Mouse (Mus musculus) neural tube, embryonic 13.5 days (tissue): ENCODE results near the gene Col6a6. TPM values are rescaled to one million over a fixed set of nuclear protein-coding genes. Genes with fewer than 3 reads are reported as not detected.
A peak's percentile ranks its signal among the peaks of the same experiment; 100 is the strongest.

Source experiments
- ATAC-seq: fragments of 200-750 bp; cut with Nextera tagmentation; 2 replicates; pipeline ENCODE4 v1.8.0; 2017; ENCODE audit warnings: low read depth, mild to moderate bottlenecking, moderate TSS enrichment, moderate library complexity
- H3K27ac ChIP-seq: fragments of 300-500 bp; sonication (generic); replicated peaks from 2 replicates; pipeline ENCODE4 v1.5.1; 2015; ENCODE audit warnings: moderate library complexity, mild to moderate bottlenecking, inconsistent platforms
- H3K27me3 ChIP-seq: fragments of 300-500 bp; sonication (generic); 2 replicates; pipeline ENCODE4 v1.6.1; 2015; ENCODE audit warnings: mild to moderate bottlenecking, inconsistent platforms
- H3K36me3 ChIP-seq: fragments of 300-500 bp; sonication (generic); 2 replicates; pipeline ENCODE4 v1.6.1; 2015; ENCODE audit warnings: mild to moderate bottlenecking, inconsistent platforms
- H3K4me1 ChIP-seq: fragments of 300-500 bp; sonication (generic); replicated peaks from 2 replicates; pipeline ENCODE4 v1.6.1; 2015; ENCODE audit warnings: inconsistent platforms
- H3K4me2 ChIP-seq: fragments of 300-500 bp; sonication (generic); 2 replicates; pipeline ENCODE4 v1.6.1; 2015; ENCODE audit warnings: inconsistent platforms, mild to moderate bottlenecking, moderate library complexity
- H3K4me3 ChIP-seq: fragments of 300-500 bp; sonication (generic); 2 replicates; pipeline ENCODE4 v1.5.1; 2015; ENCODE audit warnings: mild to moderate bottlenecking, inconsistent platforms
- H3K9ac ChIP-seq: fragments of 300-500 bp; sonication (generic); 2 replicates; pipeline ENCODE4 v1.6.1; 2015; ENCODE audit warnings: moderate library complexity, mild to moderate bottlenecking, inconsistent platforms
- H3K9me3 ChIP-seq: fragments of 300-500 bp; sonication (generic); 2 replicates; pipeline ENCODE4 v1.6.1; 2016; ENCODE audit warnings: inconsistent platforms
- WGBS: fragments of 180-500 bp; shearing (Covaris S2); methylation state at CpG from one replicate; pipeline ENCODE4 v1.1.7; 2015; 5-methylcytosine and 5-hydroxymethylcytosine counted together
- polyA plus RNA-seq: library from polyadenylated mRNA; unstranded; fragments of >200 nt; fragmentation: Nextera tagmentation; extraction: Ambion mirVana; gene quantifications from 2 replicates; pipeline ENCODE4 v1.2.1, GENCODE M21; 2015

Col6a6 gene
- polyA plus RNA-seq, 1 experiment from 2014 or later, result 0.18 TPM

- H3K27ac ChIP-seq, result no peak overlapping the region
- no peak overlapping the region for H3K4me3 ChIP-seq
- no peak overlapping the region for H3K4me2 ChIP-seq
- H3K36me3 ChIP-seq, result no peaks in the 10 kb centered on the region
- no peaks in the 10 kb centered on the region for H3K9me3 ChIP-seq
- 53% methylated on average over 7 of the region's 7 CpGs for WGBS
- peaks cover 30% of the 10 kb centered on the region for H3K4me1 ChIP-seq
- H3K27me3 ChIP-seq, result no peaks in the 10 kb centered on the region
- H3K9ac ChIP-seq, result no peak overlapping the region
- ATAC-seq, result no peak
Measured at GRCm38 (mm10) chr9:105731976-105732375, 96.0 kb downstream of the Col6a6 start.

GRCm38 (mm10) chr9:105720430-105720829 is 107.5 kb downstream of the Col6a6 start:
- H3K36me3 ChIP-seq, result no peaks in the 10 kb centered on the region
- no peak overlapping the region for H3K4me2 ChIP-seq
- no peak overlapping the region for H3K27ac ChIP-seq
- 75% methylated on average over 4 of the region's 4 CpGs for WGBS
- no peak overlapping the region for H3K9ac ChIP-seq
- H3K4me1 ChIP-seq, result peaks cover 5% of the 10 kb centered on the region; the same call in 1 of the 2 replicates
- H3K27me3 ChIP-seq, result no peaks in the 10 kb centered on the region
- no peaks in the 10 kb centered on the region for H3K9me3 ChIP-seq
- ATAC-seq, result no peak
- H3K4me3 ChIP-seq, result no peak overlapping the region

GRCm38 (mm10) chr9:105719851-105720395 is 108.0 kb downstream of the Col6a6 start:
- WGBS, result 45% methylated on average over 5 of the region's 5 CpGs
- no peak overlapping the region for H3K4me3 ChIP-seq
- peaks cover 5% of the 10 kb centered on the region; the same call in 1 of the 2 replicates for H3K4me1 ChIP-seq
- no peak overlapping the region for H3K27ac ChIP-seq
- H3K4me2 ChIP-seq, result no peak overlapping the region
- no peaks in the 10 kb centered on the region for H3K36me3 ChIP-seq
- H3K9ac ChIP-seq, result no peak overlapping the region
- no peak for ATAC-seq
- H3K27me3 ChIP-seq, result no peaks in the 10 kb centered on the region
- H3K9me3 ChIP-seq, result no peaks in the 10 kb centered on the region

- no peak for ATAC-seq
Measured at GRCm38 (mm10) chr9:105719367-105719766, 108.6 kb downstream of the Col6a6 start.

GRCm38 (mm10) chr9:105712049-105712448 is 115.9 kb downstream of the Col6a6 start:
- H3K27me3 ChIP-seq, result no peaks in the 10 kb centered on the region
- no peak for ATAC-seq
- no peak overlapping the region for H3K4me2 ChIP-seq
- 90% methylated on average over 3 of the region's 3 CpGs for WGBS
- H3K27ac ChIP-seq, result no peak overlapping the region
- no peaks in the 10 kb centered on the region for H3K9me3 ChIP-seq
- no peaks in the 10 kb centered on the region for H3K36me3 ChIP-seq
- H3K4me3 ChIP-seq, result no peak overlapping the region
- H3K9ac ChIP-seq, result no peak overlapping the region
- no peaks in the 10 kb centered on the region for H3K4me1 ChIP-seq

More at GRCm38 (mm10) chr9:105719367-105719766, 108.6 kb downstream of the Col6a6 start:
- Histone ChIP-seq H3K27ac (no peak overlapping the region), H3K4me3 (no peak overlapping the region), H3K36me3 (no peaks in the 10 kb centered on the region), H3K4me2 (no peak overlapping the region), H3K27me3 (no peaks in the 10 kb centered on the region), H3K9me3 (no peaks in the 10 kb centered on the region), H3K9ac (no peak overlapping the region), H3K4me1 (peaks cover 5% of the 10 kb centered on the region; the same call in 1 of the 2 replicates)
- WGBS, result 79% methylated on average over 7 of the region's 7 CpGs

- Histone ChIP-seq H3K27ac (no peak overlapping the region), H3K9me3 (no peaks in the 10 kb centered on the region), H3K4me1 (peaks cover 12% of the 10 kb centered on the region), H3K9ac (no peak overlapping the region), H3K4me3 (no peak overlapping the region), H3K27me3 (no peaks in the 10 kb centered on the region), H3K4me2 (no peak overlapping the region), H3K36me3 (no peaks in the 10 kb centered on the region)
- whole genome bisulfite sequencing, result 96% methylated on average over 1 of the region's 1 CpGs
- no peak for ATAC-seq
Measured at GRCm38 (mm10) chr9:105705011-105705410, 122.9 kb downstream of the Col6a6 start.

- 63% methylated on average over 16 of the region's 16 CpGs for WGBS
- no peaks in the 10 kb centered on the region for H3K36me3 ChIP-seq
- H3K4me1 ChIP-seq, result peaks cover 12% of the 10 kb centered on the region
- H3K27ac ChIP-seq, result no peak overlapping the region
- no peaks in the 10 kb centered on the region for H3K9me3 ChIP-seq
- 0 out of 2 replicates have a peak, but pooled peaks have one; percentile 8 for ATAC-seq
- H3K4me2 ChIP-seq, result no peak overlapping the region
- H3K27me3 ChIP-seq, result no peaks in the 10 kb centered on the region
- H3K4me3 ChIP-seq, result no peak overlapping the region
- H3K9ac ChIP-seq, result no peak overlapping the region
Measured at GRCm38 (mm10) chr9:105704226-105704932, 123.6 kb downstream of the Col6a6 start.

- WGBS, result 58% methylated on average over 9 of the region's 9 CpGs
- no peak overlapping the region for H3K4me3 ChIP-seq
- H3K9ac ChIP-seq, result no peak overlapping the region
- no peaks in the 10 kb centered on the region for H3K36me3 ChIP-seq
- no peaks in the 10 kb centered on the region for H3K9me3 ChIP-seq
- no peak overlapping the region for H3K27ac ChIP-seq
- no peak for ATAC-seq
- H3K27me3 ChIP-seq, result no peaks in the 10 kb centered on the region
- peaks cover 32% of the 10 kb centered on the region for H3K4me1 ChIP-seq
- no peak overlapping the region for H3K4me2 ChIP-seq
Measured at GRCm38 (mm10) chr9:105701966-105702365, 126.0 kb downstream of the Col6a6 start.

GRCm38 (mm10) chr9:105700702-105701101 is 127.3 kb downstream of the Col6a6 start:
- no peak overlapping the region for H3K4me2 ChIP-seq
- no peak overlapping the region for H3K27ac ChIP-seq
- H3K36me3 ChIP-seq, result no peaks in the 10 kb centered on the region
- no peak for ATAC-seq
- H3K9ac ChIP-seq, result no peak overlapping the region
- WGBS, result 70% methylated on average over 6 of the region's 6 CpGs
- no peaks in the 10 kb centered on the region for H3K9me3 ChIP-seq
- H3K4me1 ChIP-seq, result peaks cover 40% of the 10 kb centered on the region
- no peak overlapping the region for H3K4me3 ChIP-seq
- no peaks in the 10 kb centered on the region for H3K27me3 ChIP-seq

- H3K9me3 ChIP-seq, result no peaks in the 10 kb centered on the region
- 66% methylated on average over 9 of the region's 9 CpGs for WGBS
- no peak overlapping the region for H3K4me3 ChIP-seq
- H3K36me3 ChIP-seq, result no peaks in the 10 kb centered on the region
- no peak for ATAC-seq
- no peak overlapping the region for H3K4me2 ChIP-seq
- H3K4me1 ChIP-seq, result peaks cover 28% of the 10 kb centered on the region
- H3K27ac ChIP-seq, result no peak overlapping the region
- no peaks in the 10 kb centered on the region for H3K27me3 ChIP-seq
- no peak overlapping the region for H3K9ac ChIP-seq
Measured at GRCm38 (mm10) chr9:105697764-105698396, 130.1 kb downstream of the Col6a6 start.

GRCm38 (mm10) chr9:105696818-105697564 is 131.0 kb downstream of the Col6a6 start:
- ATAC-seq, result no peak
- no peak overlapping the region for H3K27ac ChIP-seq
- no peaks in the 10 kb centered on the region for H3K36me3 ChIP-seq
- WGBS, result 88% methylated on average over 7 of the region's 7 CpGs
- no peak overlapping the region for H3K4me3 ChIP-seq
- H3K9me3 ChIP-seq, result no peaks in the 10 kb centered on the region
- no peak overlapping the region for H3K4me2 ChIP-seq
- H3K4me1 ChIP-seq, result peaks cover 28% of the 10 kb centered on the region
- no peaks in the 10 kb centered on the region for H3K27me3 ChIP-seq
- no peak overlapping the region for H3K9ac ChIP-seq

GRCm38 (mm10) chr9:105693854-105694253 is 134.1 kb downstream of the Col6a6 start:
- Histone ChIP-seq H3K9me3 (no peaks in the 10 kb centered on the region), H3K9ac (no peak overlapping the region), H3K27me3 (no peaks in the 10 kb centered on the region), H3K4me2 (no peak overlapping the region), H3K4me3 (no peak overlapping the region), H3K36me3 (peaks cover 10% of the 10 kb centered on the region), H3K27ac (no peak overlapping the region), H3K4me1 (peaks cover 26% of the 10 kb centered on the region)
- ATAC-seq, result no peak
- WGBS, result 4% methylated on average over 5 of the region's 5 CpGs
